Mouse (Mus musculus): ENCODE data around the gene Plpp2. TPM values are rescaled to one million over a fixed set of nuclear protein-coding genes. Genes with fewer than 3 reads are reported as not detected.

Gene Plpp2
- polyA plus RNA-seq, 1 experiment = 5.9 TPM

DNA sequence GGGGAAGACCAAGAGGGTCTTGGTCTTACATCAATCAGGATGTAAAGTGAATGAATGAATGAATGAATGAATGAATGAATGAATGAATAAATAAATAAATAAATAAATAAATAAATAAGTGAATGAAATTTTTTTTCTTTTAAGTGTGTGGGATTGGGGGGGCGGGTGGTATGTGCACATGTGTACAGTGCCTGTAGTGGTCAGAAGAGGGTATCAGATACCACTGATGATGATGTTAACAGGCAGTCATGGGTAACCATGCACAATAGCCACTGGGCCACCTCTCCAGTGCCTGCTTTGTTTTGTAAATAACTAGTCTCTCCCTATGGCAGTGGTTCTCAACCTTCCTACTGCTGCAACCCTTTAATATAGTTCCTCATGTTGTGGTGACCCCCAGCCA lies 9.2 kb downstream of the Plpp2 start:
- TF ChIP-seq FLI1 (IDR thresholded peaks at IDR 0.05; ENCODE audit: low read length) = no peak
- no peak for TF ChIP-seq GATA1 (IDR thresholded peaks at IDR 0.05; ENCODE audit: borderline replicate concordance, low read length)
- H3K36me3 ChIP-seq (replicated peaks; ENCODE audit: low read length) = peaks cover 13% of the 10 kb centered on the region
- H3K4me3 ChIP-seq (replicated peaks) = no peak overlapping the region
- no peaks in the 10 kb centered on the region; the same call in 1 of the 2 replicates for H3K9me3 ChIP-seq
- H3K27me3 ChIP-seq (replicated peaks) = no peaks in the 10 kb centered on the region
- peaks cover 3% of the 10 kb centered on the region; the same call in 1 of the 2 replicates for H3K4me1 ChIP-seq

DNA sequence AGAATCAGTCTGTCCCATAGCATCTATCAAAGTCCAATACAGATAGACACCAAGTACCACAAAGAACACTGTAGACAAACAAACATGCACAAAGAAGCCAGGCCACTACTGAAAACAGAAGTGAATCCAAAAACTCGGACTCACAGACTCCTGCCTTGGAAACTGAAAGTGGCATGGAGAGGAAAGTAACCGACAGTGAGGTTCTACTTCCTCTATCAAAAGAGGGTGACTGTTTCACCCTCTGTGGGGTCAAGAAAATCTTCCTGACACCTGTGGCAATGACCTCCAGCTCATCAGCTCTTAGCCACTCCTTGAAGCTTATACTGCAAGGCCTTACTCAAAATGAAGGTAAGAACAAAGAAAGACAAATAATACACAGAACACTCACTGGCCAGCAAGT lies 26.9 kb downstream of the Plpp2 start:
- Histone ChIP-seq H3K4me3 (replicated peaks) (no peak overlapping the region), H3K9me3 (no peaks in the 10 kb centered on the region)
- TF ChIP-seq GATA1 (IDR thresholded peaks at IDR 0.05; ENCODE audit: borderline replicate concordance, low read length) (no peak), FLI1 (IDR thresholded peaks at IDR 0.05; ENCODE audit: low read length) (no peak)

DNA sequence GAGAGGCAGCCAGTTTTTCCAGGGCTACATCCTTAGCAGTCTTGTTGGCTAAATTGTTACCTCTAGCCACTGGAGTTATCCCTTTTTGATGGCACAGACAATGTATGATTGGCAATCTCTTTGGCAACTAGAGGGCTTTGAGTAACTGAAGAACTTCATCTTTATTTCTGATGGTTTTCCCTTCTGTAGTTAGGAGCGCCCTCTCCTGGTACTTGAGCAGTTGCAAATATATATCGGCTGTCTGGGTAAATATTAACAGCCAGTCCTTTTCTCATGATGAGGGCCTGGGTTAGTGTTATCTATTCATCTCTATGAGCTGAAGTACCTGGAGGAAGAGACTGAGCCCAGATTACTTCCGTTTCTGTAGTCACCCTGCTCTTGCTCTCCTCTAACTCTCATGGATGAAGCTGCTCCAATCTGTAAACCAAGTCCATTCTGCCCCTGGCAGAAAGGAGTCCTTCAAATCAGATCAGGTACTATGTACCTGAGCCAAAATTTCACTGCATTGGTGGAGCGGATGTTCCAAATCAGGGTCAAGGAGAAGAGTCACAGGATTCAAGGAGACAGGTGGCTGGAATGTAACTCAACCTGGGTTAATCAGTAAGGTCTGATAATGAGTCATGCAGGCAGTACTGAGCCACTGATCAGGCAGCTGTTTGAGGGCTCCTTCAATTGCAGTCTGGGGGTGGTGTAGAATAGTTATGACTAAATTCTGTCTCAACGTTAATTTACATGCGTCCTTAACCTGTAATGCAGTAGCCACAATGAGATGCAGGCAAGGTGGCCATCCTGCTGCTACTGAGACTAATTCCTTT lies 30.6 kb downstream of the Plpp2 start:
- no peaks in the 10 kb centered on the region for H3K9me3 ChIP-seq
- H3K4me3 ChIP-seq (replicated peaks) = no peak overlapping the region
- no peak for TF ChIP-seq GATA1 (IDR thresholded peaks at IDR 0.05; ENCODE audit: borderline replicate concordance, low read length)
- TF ChIP-seq FLI1 (IDR thresholded peaks at IDR 0.05; ENCODE audit: low read length) = no peak
- no peaks in the 10 kb centered on the region for H3K4me1 ChIP-seq
- no peaks in the 10 kb centered on the region for H3K27me3 ChIP-seq (replicated peaks)
- H3K36me3 ChIP-seq (replicated peaks; ENCODE audit: low read length) = no peaks in the 10 kb centered on the region

More for the DNA sequence above, 26.9 kb downstream of the Plpp2 start:
- Histone ChIP-seq H3K27me3 (replicated peaks) (no peaks in the 10 kb centered on the region), H3K4me1 (no peaks in the 10 kb centered on the region), H3K36me3 (replicated peaks; ENCODE audit: low read length) (no peaks in the 10 kb centered on the region)

GRCm38 (mm10) chr10:79496701-79497288 lies 36.8 kb downstream of the Plpp2 start:
- Histone ChIP-seq H3K4me1 (no peaks in the 10 kb centered on the region), H3K9me3 (no peaks in the 10 kb centered on the region), H3K36me3 (replicated peaks; ENCODE audit: low read length) (no peaks in the 10 kb centered on the region), H3K27me3 (replicated peaks) (no peaks in the 10 kb centered on the region), H3K4me3 (replicated peaks) (no peak overlapping the region)
- TF ChIP-seq GATA1 (IDR thresholded peaks at IDR 0.05; ENCODE audit: borderline replicate concordance, low read length) (no peak), FLI1 (IDR thresholded peaks at IDR 0.05; ENCODE audit: low read length) (no peak)

- Histone ChIP-seq H3K9me3 (no peaks in the 10 kb centered on the region), H3K36me3 (replicated peaks; ENCODE audit: low read length) (no peaks in the 10 kb centered on the region), H3K4me1 (no peaks in the 10 kb centered on the region), H3K4me3 (replicated peaks) (no peak overlapping the region), H3K27me3 (replicated peaks) (no peaks in the 10 kb centered on the region)
- TF ChIP-seq FLI1 (IDR thresholded peaks at IDR 0.05; ENCODE audit: low read length) = no peak
- TF ChIP-seq GATA1 (IDR thresholded peaks at IDR 0.05; ENCODE audit: borderline replicate concordance, low read length) = no peak
These were observed 37.7 kb downstream of the Plpp2 start for GRCm38 (mm10) chr10:79495886-79496285.

Other genes starting within 250 kb of the Plpp2 start
- gene Vmn2r82, start 177.3 kb downstream of the Plpp2 start, polyA plus RNA-seq (2012; ENCODE audit: insufficient read depth, low replicate concordance) = 0.17 TPM in 1 of 2 replicates, not detected in the other
- gene Vmn2r83, start 65.1 kb downstream of the Plpp2 start, polyA plus RNA-seq (2012; ENCODE audit: insufficient read depth, low replicate concordance) = not detected in 2 replicates
- gene Mier2, start 21.4 kb upstream of the Plpp2 start, polyA plus RNA-seq (2012; ENCODE audit: insufficient read depth, low replicate concordance) = 32.9 and 68.6 TPM in 2 replicates
- 1.2 TPM in 1 of 2 replicates, not detected in the other for gene Theg, start 53.5 kb upstream of the Plpp2 start, polyA plus RNA-seq (2012; ENCODE audit: insufficient read depth, low replicate concordance)
- gene C2cd4c, start 80.2 kb upstream of the Plpp2 start, polyA plus RNA-seq (2012; ENCODE audit: insufficient read depth, low replicate concordance) = not detected in 2 replicates
- gene Shc2, start 104.1 kb upstream of the Plpp2 start, polyA plus RNA-seq (2012; ENCODE audit: insufficient read depth, low replicate concordance) = not detected in 2 replicates
- gene Odf3l2, start 111.9 kb upstream of the Plpp2 start, polyA plus RNA-seq (2012; ENCODE audit: insufficient read depth, low replicate concordance) = not detected in 2 replicates
- gene Madcam1, start 130.8 kb upstream of the Plpp2 start, polyA plus RNA-seq (2012; ENCODE audit: insufficient read depth, low replicate concordance) = 0.78 TPM in 1 of 2 replicates, not detected in the other
- 209 and 257 TPM in 2 replicates for gene Tpgs1, start 135.6 kb upstream of the Plpp2 start, polyA plus RNA-seq (2012; ENCODE audit: insufficient read depth, low replicate concordance)
- 451 and 1,194 TPM in 2 replicates for gene Cdc34, start 148.4 kb upstream of the Plpp2 start, polyA plus RNA-seq (2012; ENCODE audit: insufficient read depth, low replicate concordance)
- gene Gzmm, start 155.2 kb upstream of the Plpp2 start, polyA plus RNA-seq (2012; ENCODE audit: insufficient read depth, low replicate concordance) = 1.4 and 2.2 TPM in 2 replicates
- gene Bsg, start 170.7 kb upstream of the Plpp2 start, polyA plus RNA-seq (2012; ENCODE audit: insufficient read depth, low replicate concordance) = 2,144 and 3,272 TPM in 2 replicates
- gene Hcn2, start 182.8 kb upstream of the Plpp2 start, polyA plus RNA-seq (2012; ENCODE audit: insufficient read depth, low replicate concordance) = 1.5 and 1.8 TPM in 2 replicates
- gene Polrmt, start 212.8 kb upstream of the Plpp2 start, polyA plus RNA-seq (2012; ENCODE audit: insufficient read depth, low replicate concordance) = 11.1 and 25.3 TPM in 2 replicates
- not detected in 2 replicates for gene Fgf22, start 221.3 kb upstream of the Plpp2 start, polyA plus RNA-seq (2012; ENCODE audit: insufficient read depth, low replicate concordance)
- 302 and 542 TPM in 2 replicates for gene Rnf126, start 233.2 kb upstream of the Plpp2 start, polyA plus RNA-seq (2012; ENCODE audit: insufficient read depth, low replicate concordance)
- gene Fstl3, start 243.5 kb upstream of the Plpp2 start, polyA plus RNA-seq (2012; ENCODE audit: insufficient read depth, low replicate concordance) = 1.6 TPM in 1 of 2 replicates, not detected in the other